Mouse (Mus musculus): ENCODE results near the gene Tmem237. TPM values are rescaled to one million over a fixed set of nuclear protein-coding genes. Genes with fewer than 3 reads are reported as not detected.

Gene Tmem237
- total RNA-seq (2014; fragmentation: Nextera tagmentation), result 3.2 and 4.0 TPM in 2 replicates
- 3.6 and 9.3 TPM in 2 replicates for total RNA-seq (2017)

DNA sequence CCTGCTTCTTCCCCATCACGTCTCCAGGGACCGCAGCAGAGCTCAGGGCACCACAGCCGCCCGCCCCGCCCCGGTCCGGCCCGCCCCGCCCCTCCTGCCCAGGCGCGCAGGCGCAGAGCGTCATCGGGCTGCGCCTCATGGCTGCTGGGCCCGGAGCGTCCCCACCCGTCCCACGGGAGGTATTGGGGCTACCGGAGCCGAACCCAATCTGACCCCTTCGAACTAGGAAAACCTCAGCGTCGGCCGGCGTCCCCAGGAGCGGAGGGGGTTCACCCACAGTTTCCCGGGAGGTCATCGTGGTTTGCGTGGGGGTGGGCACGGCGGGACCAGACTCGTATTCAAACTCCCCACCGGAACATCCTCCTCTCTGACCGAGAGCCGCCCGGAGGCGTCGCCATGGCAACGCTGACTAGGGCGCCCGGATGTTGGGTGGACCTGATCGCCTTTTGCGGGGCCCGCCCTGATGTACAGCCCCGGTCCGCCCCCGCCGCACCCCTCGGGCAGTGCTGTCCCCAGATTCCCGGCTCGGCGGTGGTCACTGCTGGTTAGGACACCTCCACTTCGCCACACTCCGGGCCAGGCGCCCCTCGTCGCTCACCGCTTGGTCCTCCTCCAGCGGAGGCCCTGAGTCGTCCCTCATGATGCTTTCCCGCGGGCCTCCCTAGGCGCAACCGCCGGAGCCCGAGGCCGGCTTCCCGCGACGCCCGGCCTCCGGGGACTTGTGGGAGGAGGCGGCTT, at the start of gene Tmem237:
Gene Tmem237 (minus strand): TSS at position 689 of the 738 bp plus-strand sequence.
- ATAC-seq (replicated peaks; ENCODE audit: low FRiP score, low TSS enrichment, poor library complexity, severe bottlenecking), result peak; percentile 97

DNA sequence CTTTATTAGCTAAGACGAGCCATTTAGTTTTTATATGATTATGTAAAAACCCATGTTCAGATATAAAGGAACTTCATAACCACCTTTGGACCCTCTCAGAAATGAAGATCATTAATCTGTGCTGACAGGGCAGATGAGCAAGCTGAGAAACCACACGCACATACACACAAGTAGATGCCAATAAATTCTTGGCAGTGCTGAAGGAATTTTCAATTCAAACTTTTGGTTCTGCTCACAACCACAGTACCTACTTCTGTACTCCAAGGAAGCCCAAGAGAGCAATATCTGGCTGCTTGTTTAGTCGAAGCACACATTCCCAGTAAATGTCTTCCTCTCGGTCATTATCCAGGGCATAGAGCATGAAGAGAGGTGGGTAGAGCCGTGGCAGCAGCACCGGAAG, 49.4 kb upstream of the Tmem237 start:
- ATAC-seq (replicated peaks; ENCODE audit: low FRiP score, low TSS enrichment, poor library complexity, severe bottlenecking), result no peak

GRCm38 (mm10) chr1:59168556-59168955, 48.3 kb upstream of the Tmem237 start:
- ATAC-seq (replicated peaks; ENCODE audit: low FRiP score, low TSS enrichment, poor library complexity, severe bottlenecking), result no peak

- no peak for ATAC-seq (replicated peaks; ENCODE audit: low FRiP score, low TSS enrichment, poor library complexity, severe bottlenecking)
Measured at GRCm38 (mm10) chr1:59167654-59168425, 47.6 kb upstream of the Tmem237 start.

DNA sequence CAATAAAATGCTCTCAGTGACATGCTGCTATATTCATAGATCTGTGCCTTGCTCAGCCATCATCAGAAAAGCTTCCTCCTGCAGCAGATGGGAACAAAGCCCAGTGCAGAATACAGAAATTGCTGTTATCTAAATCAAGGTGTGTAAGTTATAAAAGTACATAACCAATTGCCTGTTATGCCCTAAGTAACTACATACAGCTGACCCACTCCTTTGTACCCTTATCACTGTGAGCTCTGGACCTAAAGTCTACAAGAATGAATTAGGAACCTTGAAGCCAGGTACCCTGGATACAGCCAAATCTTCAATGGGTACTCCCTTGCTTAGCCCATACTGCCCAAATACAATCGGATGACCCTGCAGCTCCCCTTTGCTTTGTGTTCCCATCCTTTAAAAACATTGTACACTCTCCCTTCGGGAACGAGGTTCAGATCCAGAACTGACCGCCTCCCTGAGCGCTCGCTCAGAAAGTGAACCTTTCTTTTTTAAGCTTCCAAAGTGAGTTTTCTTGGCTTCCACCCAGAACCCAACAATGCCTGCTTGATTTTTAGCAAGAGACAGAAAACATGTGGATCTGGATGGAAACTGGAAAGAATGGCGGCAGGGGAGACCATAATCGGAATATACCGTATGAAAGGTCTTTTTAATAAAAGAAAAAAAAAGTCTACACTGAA, 46.2 kb upstream of the Tmem237 start:
- no peak for ATAC-seq (replicated peaks; ENCODE audit: low FRiP score, low TSS enrichment, poor library complexity, severe bottlenecking)

- no peak for ATAC-seq (replicated peaks; ENCODE audit: low FRiP score, low TSS enrichment, poor library complexity, severe bottlenecking)
Measured at GRCm38 (mm10) chr1:59163918-59164317, 43.7 kb upstream of the Tmem237 start.

- peak; percentile 71 for ATAC-seq (replicated peaks; ENCODE audit: low FRiP score, low TSS enrichment, poor library complexity, severe bottlenecking)
Measured at GRCm38 (mm10) chr1:59163030-59163461, 42.8 kb upstream of the Tmem237 start, which contains the start of gene Mpp4. TSS of gene Mpp4 (minus strand) at chr1:59163389.

DNA sequence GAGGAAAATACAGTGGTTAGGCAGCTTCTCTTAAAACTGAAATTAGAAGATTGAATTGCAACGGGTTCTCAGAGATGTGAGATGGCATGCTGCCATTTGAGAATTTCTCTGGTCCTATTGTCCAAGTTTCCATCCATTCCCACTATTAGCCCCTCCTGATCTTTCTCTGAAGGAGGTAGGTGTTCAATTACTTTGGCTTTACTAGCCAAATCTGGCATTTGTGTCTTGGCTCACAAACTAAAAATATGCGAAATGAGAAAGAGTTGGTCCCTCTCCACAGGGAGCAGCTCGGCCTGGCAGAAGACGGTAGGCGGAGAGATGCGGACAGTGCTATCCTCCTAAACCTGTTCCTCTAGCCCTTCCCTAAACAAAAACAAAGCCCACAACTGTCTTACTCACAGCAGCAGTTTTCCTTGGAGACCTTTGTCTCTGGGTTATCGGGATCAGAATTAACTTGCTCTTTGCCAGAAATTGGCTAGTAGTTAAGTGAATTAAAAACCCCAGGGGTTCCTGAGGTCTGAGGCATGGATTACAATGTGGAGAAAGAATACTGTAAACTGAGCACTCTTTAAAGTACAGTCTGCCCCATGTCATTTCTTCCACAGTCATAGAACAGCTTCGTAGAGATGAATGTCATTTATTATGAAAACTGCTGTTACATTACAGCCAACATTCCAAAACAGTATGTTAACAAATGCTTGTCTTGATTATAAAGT, 42.3 kb upstream of the Tmem237 start:
- ATAC-seq (replicated peaks; ENCODE audit: low FRiP score, low TSS enrichment, poor library complexity, severe bottlenecking), result peak; percentile 21; the same call in 1 of the 2 replicates

- no peak for ATAC-seq (replicated peaks; ENCODE audit: low FRiP score, low TSS enrichment, poor library complexity, severe bottlenecking)
Measured at GRCm38 (mm10) chr1:59161396-59161795, 41.2 kb upstream of the Tmem237 start.

- no peak for ATAC-seq (replicated peaks; ENCODE audit: low FRiP score, low TSS enrichment, poor library complexity, severe bottlenecking)
Measured at GRCm38 (mm10) chr1:59160871-59161270, 40.7 kb upstream of the Tmem237 start.

DNA sequence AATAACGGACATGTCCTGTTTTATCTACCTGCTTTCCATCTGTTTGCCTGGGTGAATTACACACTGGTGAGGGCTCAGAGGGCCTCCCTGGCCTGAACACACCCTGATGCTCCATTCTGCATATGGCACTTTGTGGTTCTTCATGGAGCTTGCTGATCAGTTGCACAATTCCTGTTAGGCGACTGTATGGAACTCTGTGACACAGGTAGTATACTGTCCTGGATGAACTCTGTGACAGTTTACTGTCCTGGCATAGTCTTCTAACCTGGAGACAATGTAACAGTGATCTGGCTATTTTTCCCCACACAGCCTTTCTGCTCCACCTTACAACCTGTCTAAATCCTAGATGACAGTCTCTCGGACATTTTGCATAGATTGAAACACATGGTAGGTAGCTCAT, 38.9 kb upstream of the Tmem237 start:
- ATAC-seq (replicated peaks; ENCODE audit: low FRiP score, low TSS enrichment, poor library complexity, severe bottlenecking), result no peak

GRCm38 (mm10) chr1:59158498-59158897, 38.3 kb upstream of the Tmem237 start:
- no peak for ATAC-seq (replicated peaks; ENCODE audit: low FRiP score, low TSS enrichment, poor library complexity, severe bottlenecking)

DNA sequence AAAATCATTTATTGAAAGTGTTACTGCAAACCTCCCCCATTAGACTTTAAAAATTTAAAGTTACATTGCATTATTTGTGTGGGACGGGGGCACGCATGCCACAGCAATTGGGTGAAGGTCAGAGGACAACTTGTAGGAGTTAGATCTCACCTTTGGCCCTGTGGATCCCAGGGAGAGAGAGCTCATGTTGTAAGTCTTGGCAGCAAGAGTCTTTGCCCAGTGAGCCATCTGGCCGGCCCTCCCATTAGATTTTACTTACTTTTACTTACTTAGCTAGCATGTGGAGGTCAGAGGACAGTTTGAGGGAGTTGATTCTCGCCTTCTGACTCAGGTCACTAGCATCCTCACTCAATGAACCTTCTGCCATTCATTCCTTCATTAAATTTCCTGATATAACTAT, 37.6 kb upstream of the Tmem237 start:
- ATAC-seq (replicated peaks; ENCODE audit: low FRiP score, low TSS enrichment, poor library complexity, severe bottlenecking), result no peak

GRCm38 (mm10) chr1:59152346-59152745, 32.1 kb upstream of the Tmem237 start:
- ATAC-seq (replicated peaks; ENCODE audit: low FRiP score, low TSS enrichment, poor library complexity, severe bottlenecking), result no peak

- no peak for ATAC-seq (replicated peaks; ENCODE audit: low FRiP score, low TSS enrichment, poor library complexity, severe bottlenecking)
Measured at GRCm38 (mm10) chr1:59150542-59150941, 30.3 kb upstream of the Tmem237 start.

GRCm38 (mm10) chr1:59144543-59144942, 24.3 kb upstream of the Tmem237 start:
- ATAC-seq (replicated peaks; ENCODE audit: low FRiP score, low TSS enrichment, poor library complexity, severe bottlenecking), result peak; percentile 52; the same call in 1 of the 2 replicates

GRCm38 (mm10) chr1:59142809-59143208, 22.6 kb upstream of the Tmem237 start:
- ATAC-seq (replicated peaks; ENCODE audit: low FRiP score, low TSS enrichment, poor library complexity, severe bottlenecking), result 0 out of 2 replicates have a peak, but pooled peaks have one; percentile 65

- ATAC-seq (replicated peaks; ENCODE audit: low FRiP score, low TSS enrichment, poor library complexity, severe bottlenecking), result no peak
Measured at GRCm38 (mm10) chr1:59134419-59134818, 14.2 kb upstream of the Tmem237 start.

DNA sequence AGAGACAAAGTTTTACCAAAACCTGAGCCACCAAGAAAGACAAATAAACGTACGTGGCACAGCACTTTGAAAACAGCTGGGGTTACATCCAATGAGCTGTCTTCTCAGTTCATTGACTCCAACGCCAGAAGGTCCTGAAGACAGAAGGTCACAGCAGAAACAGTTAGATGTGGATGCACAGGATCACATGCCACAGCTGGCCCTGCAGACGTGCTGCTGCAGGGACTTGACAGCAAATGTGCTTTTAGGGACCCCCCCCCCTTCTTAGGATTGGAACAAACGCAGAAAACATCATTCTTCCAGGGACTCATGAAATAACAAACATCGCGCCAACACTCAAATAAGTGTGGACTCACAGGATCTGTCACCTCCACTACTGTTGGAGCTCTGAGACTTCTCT, 8.7 kb upstream of the Tmem237 start:
- no peak for ATAC-seq (replicated peaks; ENCODE audit: low FRiP score, low TSS enrichment, poor library complexity, severe bottlenecking)
